Mouse (Mus musculus): ENCODE results near the gene Chst15. TPM values are rescaled to one million over a fixed set of nuclear protein-coding genes. Genes with fewer than 3 reads are reported as not detected.

Gene Chst15
- polyA plus RNA-seq, 1 experiment from 2014 or later = 17.1 TPM

- no peak overlapping the region for H3K27ac ChIP-seq (replicated peaks)
- no peaks in the 10 kb centered on the region for H3K9me3 ChIP-seq (replicated peaks)
- H3K4me3 ChIP-seq (replicated peaks) = no peak overlapping the region
- 88% methylated on average over 1 of the region's 1 CpGs for WGBS
- H3K4me1 ChIP-seq = peaks cover 26% of the 10 kb centered on the region
- H3K27me3 ChIP-seq (replicated peaks) = no peaks in the 10 kb centered on the region
- H3K9ac ChIP-seq (replicated peaks) = no peak overlapping the region
- no peak for ATAC-seq (ENCODE audit: low FRiP score)
- no peaks in the 10 kb centered on the region for H3K36me3 ChIP-seq
- no peak overlapping the region for H3K4me2 ChIP-seq
Observed at GRCm38 (mm10) chr7:132333078-132333477, 16.1 kb upstream of the Chst15 start.

- H3K4me1 ChIP-seq = peaks cover 20% of the 10 kb centered on the region
- no peak overlapping the region for H3K27ac ChIP-seq (replicated peaks)
- H3K36me3 ChIP-seq = no peaks in the 10 kb centered on the region
- no peaks in the 10 kb centered on the region for H3K27me3 ChIP-seq (replicated peaks)
- H3K4me2 ChIP-seq = no peak overlapping the region
- WGBS = 32% methylated on average over 11 of the region's 11 CpGs
- H3K4me3 ChIP-seq (replicated peaks) = no peak overlapping the region
- ATAC-seq (ENCODE audit: low FRiP score) = no peak; the same call in 1 of the 2 replicates
- H3K9me3 ChIP-seq (replicated peaks) = no peaks in the 10 kb centered on the region
- H3K9ac ChIP-seq (replicated peaks) = no peak overlapping the region
Observed at GRCm38 (mm10) chr7:132332176-132332575, 15.1 kb upstream of the Chst15 start.

GRCm38 (mm10) chr7:132330179-132330578, 13.2 kb upstream of the Chst15 start:
- H3K4me1 ChIP-seq = peaks cover 13% of the 10 kb centered on the region
- no peak overlapping the region for H3K4me2 ChIP-seq
- ATAC-seq (ENCODE audit: low FRiP score) = no peak
- no peak overlapping the region for H3K4me3 ChIP-seq (replicated peaks)
- no peaks in the 10 kb centered on the region for H3K9me3 ChIP-seq (replicated peaks)
- no peaks in the 10 kb centered on the region for H3K27me3 ChIP-seq (replicated peaks)
- 30% methylated on average over 1 of the region's 1 CpGs for WGBS
- H3K27ac ChIP-seq (replicated peaks) = no peak overlapping the region
- H3K9ac ChIP-seq (replicated peaks) = no peak overlapping the region
- H3K36me3 ChIP-seq = no peaks in the 10 kb centered on the region

- Histone ChIP-seq H3K4me3 (replicated peaks) (no peak overlapping the region), H3K27me3 (replicated peaks) (no peaks in the 10 kb centered on the region)
Observed at GRCm38 (mm10) chr7:132328648-132329047, 11.6 kb upstream of the Chst15 start.

GRCm38 (mm10) chr7:132325549-132326331, 8.7 kb upstream of the Chst15 start:
- no peaks in the 10 kb centered on the region for H3K36me3 ChIP-seq
- H3K9ac ChIP-seq (replicated peaks) = no peak overlapping the region
- no peak overlapping the region for H3K27ac ChIP-seq (replicated peaks)
- H3K4me2 ChIP-seq = no peak overlapping the region
- no peak overlapping the region for H3K4me3 ChIP-seq (replicated peaks)
- no peaks in the 10 kb centered on the region for H3K9me3 ChIP-seq (replicated peaks)
- ATAC-seq (ENCODE audit: low FRiP score) = no peak
- no peaks in the 10 kb centered on the region for H3K27me3 ChIP-seq (replicated peaks)
- 0 out of 2 replicates have a peak, but pooled peaks cover 5% of the 10 kb centered on the region for H3K4me1 ChIP-seq
- 60% methylated on average over 5 of the region's 5 CpGs for WGBS

More at GRCm38 (mm10) chr7:132328648-132329047, 11.6 kb upstream of the Chst15 start:
- no peak for ATAC-seq (ENCODE audit: low FRiP score)
- WGBS = 94% methylated on average over 1 of the region's 1 CpGs
- H3K9ac ChIP-seq (replicated peaks) = no peak overlapping the region
- H3K27ac ChIP-seq (replicated peaks) = no peak overlapping the region
- H3K36me3 ChIP-seq = no peaks in the 10 kb centered on the region
- no peak overlapping the region for H3K4me2 ChIP-seq
- peaks cover 13% of the 10 kb centered on the region for H3K4me1 ChIP-seq
- no peaks in the 10 kb centered on the region for H3K9me3 ChIP-seq (replicated peaks)

- no peak overlapping the region for H3K4me3 ChIP-seq (replicated peaks)
- H3K36me3 ChIP-seq = no peaks in the 10 kb centered on the region
- WGBS = 84% methylated on average over 5 of the region's 5 CpGs
- no peak for ATAC-seq (ENCODE audit: low FRiP score)
- H3K9ac ChIP-seq (replicated peaks) = no peak overlapping the region
- peaks cover 5% of the 10 kb centered on the region for H3K4me1 ChIP-seq
- no peaks in the 10 kb centered on the region for H3K9me3 ChIP-seq (replicated peaks)
- H3K4me2 ChIP-seq = no peak overlapping the region
- no peaks in the 10 kb centered on the region for H3K27me3 ChIP-seq (replicated peaks)
- H3K27ac ChIP-seq (replicated peaks) = no peak overlapping the region
Observed at GRCm38 (mm10) chr7:132323430-132323829, 6.4 kb upstream of the Chst15 start.

- peaks cover 17% of the 10 kb centered on the region for H3K4me1 ChIP-seq
- no peak overlapping the region for H3K9ac ChIP-seq (replicated peaks)
- WGBS = 66% methylated on average over 2 of the region's 2 CpGs
- no peak for ATAC-seq (ENCODE audit: low FRiP score)
- no peaks in the 10 kb centered on the region for H3K9me3 ChIP-seq (replicated peaks)
- H3K4me2 ChIP-seq = no peak overlapping the region
- H3K4me3 ChIP-seq (replicated peaks) = no peak overlapping the region
- no peaks in the 10 kb centered on the region for H3K36me3 ChIP-seq
- no peak overlapping the region for H3K27ac ChIP-seq (replicated peaks)
- no peaks in the 10 kb centered on the region for H3K27me3 ChIP-seq (replicated peaks)
Observed at GRCm38 (mm10) chr7:132321392-132321958, 4.4 kb upstream of the Chst15 start.

- Histone ChIP-seq H3K27me3 (replicated peaks) (no peaks in the 10 kb centered on the region), H3K4me2 (peak overlapping the region; percentile 81), H3K27ac (replicated peaks) (peak overlapping the region; percentile 90), H3K4me1 (peaks cover 49% of the 10 kb centered on the region), H3K9me3 (replicated peaks) (no peaks in the 10 kb centered on the region), H3K36me3 (no peaks in the 10 kb centered on the region), H3K9ac (replicated peaks) (peak overlapping the region; percentile 75), H3K4me3 (replicated peaks) (peak overlapping the region; percentile 87)
- WGBS = under 1% methylated on average over 79 of the region's 79 CpGs
- ATAC-seq (ENCODE audit: low FRiP score) = peak; percentile 76
Observed at GRCm38 (mm10) chr7:132316101-132317035, 660 bp downstream of the Chst15 start.

- H3K36me3 ChIP-seq = no peaks in the 10 kb centered on the region
- H3K4me1 ChIP-seq = peaks cover 53% of the 10 kb centered on the region
- H3K27ac ChIP-seq (replicated peaks) = peak overlapping the region; percentile 90
- no peaks in the 10 kb centered on the region for H3K27me3 ChIP-seq (replicated peaks)
- peak overlapping the region; percentile 75 for H3K9ac ChIP-seq (replicated peaks)
- peak overlapping the region; percentile 87 for H3K4me3 ChIP-seq (replicated peaks)
- ATAC-seq (ENCODE audit: low FRiP score) = peak; percentile 67
- peak overlapping the region; percentile 81 for H3K4me2 ChIP-seq
- WGBS = 1% methylated on average over 47 of the region's 51 CpGs
- no peaks in the 10 kb centered on the region for H3K9me3 ChIP-seq (replicated peaks)
Observed at GRCm38 (mm10) chr7:132315149-132316091, 1.6 kb downstream of the Chst15 start.

- H3K4me1 ChIP-seq = peaks cover 49% of the 10 kb centered on the region
- no peak overlapping the region for H3K9ac ChIP-seq (replicated peaks)
- H3K9me3 ChIP-seq (replicated peaks) = no peaks in the 10 kb centered on the region
- no peaks in the 10 kb centered on the region for H3K27me3 ChIP-seq (replicated peaks)
- ATAC-seq (ENCODE audit: low FRiP score) = no peak
- WGBS = 70% methylated on average over 8 of the region's 8 CpGs
- H3K4me2 ChIP-seq = peak overlapping the region; percentile 81; the same call in 1 of the 2 replicates
- no peak overlapping the region for H3K4me3 ChIP-seq (replicated peaks)
- no peaks in the 10 kb centered on the region for H3K36me3 ChIP-seq
- H3K27ac ChIP-seq (replicated peaks) = no peak overlapping the region
Observed at GRCm38 (mm10) chr7:132312396-132312795, 4.6 kb downstream of the Chst15 start.

All from neural tube, embryonic 15.5 days (tissue).